Comparison of ENCODE assay signal across 24 mouse cellular contexts in the genomic region with DNA sequence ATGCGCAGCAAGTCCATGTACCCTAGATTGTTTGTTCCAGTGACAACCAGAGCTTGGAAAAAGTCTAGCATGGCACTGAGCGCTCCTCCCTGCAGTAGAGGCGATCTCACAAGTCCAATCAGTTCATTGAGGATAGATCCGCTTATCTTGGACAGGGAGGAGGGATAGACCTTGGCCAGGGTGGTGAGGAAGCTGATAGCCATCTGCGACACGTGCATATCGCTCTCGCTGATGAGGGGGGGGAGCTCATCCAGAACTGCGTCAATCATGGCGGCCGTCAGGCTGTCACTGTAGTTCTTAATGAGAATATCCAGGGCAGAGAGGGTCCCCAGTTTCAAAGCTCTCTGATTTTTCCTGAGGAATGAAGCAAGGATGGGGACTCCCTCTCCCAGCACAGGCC.
"Had no signal": no experiment of that assay in that cellular context is flagged by ENCODE, and none has a peak within 500 bp of the region (broad histone marks: within the 10 kb centered on the region; RNA-seq: fewer than 3 reads in every experiment).

No protein-coding gene starts in this region.

- H3K27ac ChIP-seq: heart, embryonic 10.5 days; hindbrain, embryonic 13.5 days; hindbrain, embryonic 15.5 days; hindbrain, postnatal 0 days; kidney, embryonic 15.5 days; kidney, postnatal 0 days; limb, embryonic 13.5 days; limb, embryonic 15.5 days; liver, embryonic 12.5 days had no signal

- DNase-seq: gastrocnemius, postnatal 14 days; gastrocnemius, postnatal 36 days; heart, adult 18-20 months; heart, postnatal 10 days; heart, postnatal 36 days; kidney, adult 11 months; kidney, adult 2 months; kidney, adult 9 months; kidney, postnatal 14 days; kidney, postnatal 36 days; layer of hippocampus, adult 9-11 months; layer of hippocampus, postnatal 36 days; left cerebral cortex, postnatal 4 days had no signal

- H3K4me2 ChIP-seq: heart, embryonic 12.5 days; hindbrain, embryonic 13.5 days; hindbrain, embryonic 15.5 days; kidney, embryonic 15.5 days; limb, embryonic 13.5 days; limb, embryonic 15.5 days; liver, embryonic 12.5 days had no signal

- H3K4me3 ChIP-seq: heart, embryonic 10.5 days; heart, embryonic 12.5 days; hindbrain, embryonic 13.5 days; hindbrain, embryonic 15.5 days; kidney, embryonic 15.5 days; limb, embryonic 13.5 days; limb, embryonic 15.5 days; liver, embryonic 12.5 days had no signal

- H3K4me1 ChIP-seq: heart, embryonic 10.5 days; heart, embryonic 12.5 days; hindbrain, embryonic 13.5 days; hindbrain, embryonic 15.5 days; kidney, embryonic 15.5 days; limb, embryonic 13.5 days; limb, embryonic 15.5 days; liver, embryonic 12.5 days had no signal

- H3K9ac ChIP-seq: heart, embryonic 12.5 days; hindbrain, embryonic 13.5 days; hindbrain, embryonic 15.5 days; kidney, embryonic 15.5 days; limb, embryonic 13.5 days; limb, embryonic 15.5 days; liver, embryonic 12.5 days had no signal

- H3K27me3 ChIP-seq: heart, embryonic 12.5 days; hindbrain, embryonic 13.5 days; hindbrain, embryonic 15.5 days; kidney, embryonic 15.5 days; limb, embryonic 13.5 days; limb, embryonic 15.5 days; liver, embryonic 12.5 days had no signal

- ATAC-seq: hindbrain, postnatal 0 days; intestine, embryonic 16.5 days; liver, embryonic 12.5 days had no signal

- H3K9me3 ChIP-seq: heart, embryonic 10.5 days; heart, embryonic 12.5 days; hindbrain, embryonic 13.5 days; hindbrain, embryonic 15.5 days; kidney, embryonic 15.5 days; limb, embryonic 13.5 days; limb, embryonic 15.5 days; liver, embryonic 12.5 days had no signal
